Mouse (Mus musculus) midbrain, embryonic 13.5 days (tissue): Measurements from ENCODE around the gene Plcd3. TPM values are rescaled to one million over a fixed set of nuclear protein-coding genes. Genes with fewer than 3 reads are reported as not detected.

Experiments used
- ATAC-seq: fragments of 200-750 bp; cut with Nextera tagmentation; 2 replicates; pipeline ENCODE4 v1.8.0; 2017; ENCODE audit warnings: mild to moderate bottlenecking, moderate TSS enrichment, moderate library complexity
- H3K27ac ChIP-seq: fragments of 300-500 bp; sonication (generic); 2 replicates; pipeline ENCODE4 v1.5.1; 2015; ENCODE audit warnings: inconsistent platforms, mild to moderate bottlenecking, moderate library complexity
- H3K27me3 ChIP-seq: fragments of 300-500 bp; sonication (generic); 2 replicates; pipeline ENCODE4 v1.6.1; 2015; ENCODE audit warnings: mild to moderate bottlenecking, inconsistent platforms
- H3K36me3 ChIP-seq: fragments of 300-500 bp; sonication (generic); 2 replicates; pipeline ENCODE4 v1.6.1; 2015; ENCODE audit warnings: mild to moderate bottlenecking, inconsistent platforms
- H3K4me1 ChIP-seq: fragments of 300-500 bp; sonication (generic); replicated peaks from 2 replicates; pipeline ENCODE4 v1.6.1; 2015; ENCODE audit warnings: inconsistent platforms
- H3K4me2 ChIP-seq: fragments of 300-500 bp; sonication (generic); replicated peaks from 2 replicates; pipeline ENCODE4 v1.6.1; 2015; ENCODE audit warnings: moderate library complexity, mild to moderate bottlenecking, inconsistent platforms
- H3K4me3 ChIP-seq: fragments of 300-500 bp; sonication (generic); replicated peaks from 2 replicates; pipeline ENCODE4 v1.5.1; 2015; ENCODE audit warnings: mild to moderate bottlenecking, inconsistent platforms
- H3K9ac ChIP-seq: fragments of 300-500 bp; sonication (generic); replicated peaks from 2 replicates; pipeline ENCODE4 v1.6.1; 2015; ENCODE audit warnings: mild to moderate bottlenecking, inconsistent platforms
- H3K9me3 ChIP-seq: fragments of 300-500 bp; sonication (generic); 2 replicates; pipeline ENCODE4 v1.6.1; 2016; ENCODE audit warnings: mild to moderate bottlenecking, inconsistent platforms
- WGBS: fragments of 180-500 bp; shearing (Covaris S2); methylation state at CpG from one replicate; pipeline ENCODE4 v1.1.7; 2015; 5-methylcytosine and 5-hydroxymethylcytosine counted together
- polyA plus RNA-seq: library from polyadenylated mRNA; unstranded; fragments of >200 nt; fragmentation: Nextera tagmentation; extraction: Ambion mirVana; gene quantifications from 2 replicates; pipeline ENCODE4 v1.2.1, GENCODE M21; 2015

Gene Plcd3
- polyA plus RNA-seq, 1 experiment from 2014 or later, result 1.1 TPM

DNA sequence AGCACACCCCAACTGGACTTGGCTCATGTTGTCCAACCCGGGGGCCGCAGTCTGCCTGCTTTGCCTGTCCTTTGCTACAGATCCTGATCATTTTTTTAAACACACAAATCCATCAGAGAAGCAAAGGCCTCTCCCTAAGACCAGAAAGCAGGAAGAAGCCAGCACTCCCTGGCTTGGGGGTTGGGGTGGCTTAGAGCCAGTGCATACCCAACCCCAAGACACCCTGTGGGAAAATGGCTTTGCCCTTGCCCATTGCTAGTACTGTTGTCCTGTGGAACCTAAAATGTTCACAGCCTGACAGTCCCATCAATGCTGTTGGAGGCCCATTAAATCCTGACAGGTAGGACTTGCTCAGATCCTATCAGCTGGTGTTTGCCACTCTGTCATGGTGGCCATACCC lies 31.7 kb downstream of the Plcd3 start:
- Histone ChIP-seq H3K9me3 (no peaks in the 10 kb centered on the region), H3K36me3 (peaks cover 59% of the 10 kb centered on the region), H3K27me3 (no peaks in the 10 kb centered on the region), H3K4me2 (no peak overlapping the region), H3K4me3 (no peak overlapping the region), H3K4me1 (peaks cover 10% of the 10 kb centered on the region), H3K27ac (no peak overlapping the region), H3K9ac (no peak overlapping the region)
- 100% methylated on average over 2 of the region's 2 CpGs for WGBS
- ATAC-seq, result no peak

DNA sequence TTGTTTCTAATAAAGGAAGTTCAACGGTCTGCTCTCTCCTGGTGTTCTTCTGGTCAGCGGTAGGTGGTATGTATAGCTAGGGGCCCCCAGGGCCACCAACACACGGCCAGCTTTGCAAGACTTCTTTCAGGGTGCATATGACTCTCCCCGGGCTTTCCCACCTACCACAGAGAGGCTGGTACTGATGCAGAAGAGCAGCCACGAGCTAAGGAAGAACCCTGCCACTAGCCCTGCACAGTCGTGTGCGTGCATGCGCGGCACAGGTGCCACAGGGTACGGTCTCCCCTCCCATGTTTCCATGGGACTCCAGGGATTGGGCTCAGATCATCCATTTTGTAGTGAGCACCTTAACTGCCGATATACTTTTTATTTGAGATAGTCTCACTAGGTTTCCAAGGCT lies 32.6 kb downstream of the Plcd3 start:
- H3K9me3 ChIP-seq, result no peaks in the 10 kb centered on the region
- 93% methylated on average over 11 of the region's 11 CpGs for WGBS
- H3K27me3 ChIP-seq, result no peaks in the 10 kb centered on the region
- no peak overlapping the region for H3K4me2 ChIP-seq
- no peak overlapping the region for H3K4me3 ChIP-seq
- 0 out of 2 replicates have a peak, but pooled peaks cover 4% of the 10 kb centered on the region for H3K4me1 ChIP-seq
- no peak overlapping the region for H3K9ac ChIP-seq
- no peak for ATAC-seq
- H3K36me3 ChIP-seq, result peaks cover 68% of the 10 kb centered on the region
- no peak overlapping the region for H3K27ac ChIP-seq

DNA sequence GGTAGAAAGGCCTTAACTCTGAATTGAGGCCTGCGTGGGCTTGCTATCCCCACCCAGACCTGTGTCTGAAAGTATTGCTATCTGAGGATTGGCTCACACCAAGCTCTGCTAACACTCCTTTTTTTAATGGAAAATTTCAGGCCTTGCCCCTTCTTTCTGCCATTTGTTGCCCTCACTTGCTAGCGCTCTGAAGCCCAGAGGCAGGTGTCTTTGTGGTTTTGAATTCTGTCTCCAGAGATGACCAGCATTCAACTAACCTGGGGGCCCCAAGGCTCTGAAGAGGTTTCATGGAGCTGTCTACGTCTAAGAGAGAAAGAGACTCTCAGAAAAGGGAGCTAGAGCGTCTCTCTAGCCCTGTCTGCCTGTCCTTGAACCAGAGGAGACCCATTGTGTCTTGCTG lies 33.2 kb downstream of the Plcd3 start:
- Histone ChIP-seq H3K4me2 (no peak overlapping the region), H3K27me3 (no peaks in the 10 kb centered on the region), H3K4me3 (no peak overlapping the region), H3K4me1 (no peaks in the 10 kb centered on the region), H3K9ac (no peak overlapping the region), H3K9me3 (no peaks in the 10 kb centered on the region), H3K36me3 (peaks cover 74% of the 10 kb centered on the region), H3K27ac (no peak overlapping the region)
- no peak for ATAC-seq
- WGBS, result 96% methylated on average over 4 of the region's 4 CpGs

DNA sequence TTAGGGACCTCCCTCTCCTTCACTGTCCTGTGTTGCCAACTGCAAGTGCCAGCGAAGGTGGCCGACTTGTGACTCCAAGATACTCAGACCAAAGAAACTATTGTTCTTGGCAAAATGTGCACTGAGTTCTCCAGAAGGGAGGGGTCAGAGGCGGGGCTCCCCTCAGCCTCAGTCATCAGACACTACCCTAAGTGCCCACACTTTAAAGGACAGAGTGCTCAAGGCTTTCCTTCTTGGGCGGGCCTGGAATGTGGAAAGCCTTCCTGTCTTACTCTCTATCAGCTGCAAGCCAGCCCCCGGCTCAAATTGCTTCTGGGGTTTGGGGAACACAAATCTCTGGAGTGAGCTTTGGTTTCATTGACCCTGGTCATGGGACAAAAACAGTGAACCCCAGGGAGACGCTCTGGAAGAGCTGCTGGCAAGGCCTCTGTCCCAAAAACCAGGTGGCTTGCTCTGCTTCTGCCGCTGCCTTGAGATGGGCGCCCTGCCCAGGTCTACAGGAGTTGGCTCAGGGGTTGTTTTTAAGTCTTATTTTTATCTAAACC lies 33.9 kb downstream of the Plcd3 start:
- H3K4me3 ChIP-seq, result no peak overlapping the region
- H3K36me3 ChIP-seq, result peaks cover 79% of the 10 kb centered on the region
- no peaks in the 10 kb centered on the region for H3K9me3 ChIP-seq
- whole genome bisulfite sequencing, result 90% methylated on average over 8 of the region's 8 CpGs
- no peak for ATAC-seq
- H3K9ac ChIP-seq, result no peak overlapping the region
- no peak overlapping the region for H3K27ac ChIP-seq
- no peak overlapping the region for H3K4me2 ChIP-seq
- no peaks in the 10 kb centered on the region for H3K4me1 ChIP-seq
- H3K27me3 ChIP-seq, result no peaks in the 10 kb centered on the region

DNA sequence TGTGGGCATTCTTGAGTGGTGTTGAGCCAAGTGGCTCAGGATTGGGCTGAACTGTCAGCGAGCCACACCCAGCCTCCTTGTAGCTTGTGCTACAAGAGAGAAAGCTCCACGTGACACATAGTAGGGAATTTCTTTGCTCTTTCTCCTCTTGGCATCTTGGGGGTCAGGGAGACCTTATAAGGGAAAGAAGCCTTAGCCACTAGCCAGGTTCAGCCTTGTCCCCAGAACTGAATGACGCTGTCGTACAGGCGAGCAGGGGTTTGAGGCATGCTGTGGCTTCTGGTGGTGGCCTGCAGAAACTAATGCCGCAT lies 34.5 kb downstream of the Plcd3 start:
- H3K4me3 ChIP-seq, result no peak overlapping the region
- no peak overlapping the region for H3K9ac ChIP-seq
- peaks cover 83% of the 10 kb centered on the region for H3K36me3 ChIP-seq
- H3K9me3 ChIP-seq, result no peaks in the 10 kb centered on the region
- ATAC-seq, result no peak
- 96% methylated on average over 6 of the region's 6 CpGs for WGBS
- H3K4me2 ChIP-seq, result no peak overlapping the region
- H3K4me1 ChIP-seq, result no peaks in the 10 kb centered on the region
- H3K27ac ChIP-seq, result no peak overlapping the region
- no peaks in the 10 kb centered on the region for H3K27me3 ChIP-seq

DNA sequence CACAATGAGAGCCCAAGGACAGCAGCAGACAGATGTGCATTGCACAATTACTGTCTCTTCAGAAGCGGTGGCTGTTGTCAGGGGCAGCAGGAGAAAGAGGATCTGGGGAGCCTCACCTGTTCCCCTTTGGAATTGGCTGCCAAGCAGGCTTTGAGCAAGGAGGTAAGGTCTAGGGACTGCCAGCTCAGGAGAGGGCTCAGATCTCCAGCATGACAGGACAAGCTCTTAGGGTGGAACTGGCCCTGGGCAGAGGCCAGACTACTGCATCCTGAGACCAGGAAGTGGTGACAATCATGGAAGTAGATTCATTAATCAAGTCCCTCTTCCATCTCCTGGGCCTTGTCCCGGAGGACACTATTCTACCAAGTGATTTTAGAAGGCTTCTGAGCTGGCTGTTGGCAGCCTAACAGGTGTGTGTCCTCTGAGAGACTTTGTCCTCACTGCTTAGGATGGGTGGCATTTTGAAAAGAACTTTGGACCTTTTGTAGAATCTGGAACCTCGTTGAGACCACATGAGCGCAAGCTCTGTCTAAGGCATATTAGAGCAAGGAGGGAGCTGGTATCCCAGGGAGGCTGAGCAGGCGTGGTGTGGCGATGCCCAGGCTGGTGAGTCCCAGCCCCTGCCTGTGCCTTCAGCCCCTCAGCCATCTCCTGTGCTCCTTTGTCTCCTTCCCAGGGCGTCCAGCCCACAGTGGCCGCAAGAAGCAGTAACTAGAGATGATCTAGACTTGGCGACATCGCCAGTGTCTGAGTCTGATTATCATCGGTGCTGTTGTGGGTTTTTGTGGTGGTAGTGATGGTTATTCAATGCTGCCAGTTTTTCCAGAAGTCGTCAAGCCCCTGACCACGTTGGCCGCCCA lies 35.0 kb downstream of the Plcd3 start:
- 96% methylated on average over 14 of the region's 14 CpGs for WGBS

DNA sequence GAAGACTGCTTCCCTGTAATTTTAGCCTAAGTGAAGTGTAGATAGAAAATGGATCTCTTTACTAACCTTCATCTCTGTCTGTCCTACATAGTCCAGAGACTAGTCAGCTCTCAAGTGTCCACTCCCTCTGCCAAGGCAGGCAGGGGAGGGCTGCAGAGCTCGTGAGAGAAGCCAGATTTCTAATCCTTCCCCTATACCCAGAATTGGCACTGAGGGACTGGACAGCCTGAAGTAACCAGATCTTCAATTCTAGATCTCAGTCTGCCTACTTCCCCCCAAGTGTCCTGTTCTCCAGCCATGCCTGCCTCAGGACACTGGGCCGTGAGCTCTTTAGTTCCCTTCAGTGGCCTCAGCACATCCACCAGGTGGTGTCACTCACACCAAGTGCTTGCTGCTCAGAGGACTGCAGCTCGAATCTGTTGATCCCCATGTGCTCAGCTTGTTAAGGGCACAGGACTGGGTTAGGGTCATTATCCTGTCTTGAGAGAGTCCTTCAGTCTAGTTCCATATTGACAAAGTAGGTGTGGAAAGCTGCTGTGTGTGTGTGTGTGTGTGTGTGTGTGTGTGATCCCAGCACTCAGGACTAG lies 42.9 kb downstream of the Plcd3 start:
- no peaks in the 10 kb centered on the region for H3K9me3 ChIP-seq
- H3K4me1 ChIP-seq, result 0 out of 2 replicates have a peak, but pooled peaks cover 3% of the 10 kb centered on the region
- H3K4me3 ChIP-seq, result no peak overlapping the region
- H3K36me3 ChIP-seq, result peaks cover 80% of the 10 kb centered on the region
- no peak overlapping the region for H3K4me2 ChIP-seq
- no peak for ATAC-seq
- WGBS, result 85% methylated on average over 3 of the region's 3 CpGs
- H3K27ac ChIP-seq, result no peak overlapping the region
- no peak overlapping the region for H3K9ac ChIP-seq
- no peaks in the 10 kb centered on the region for H3K27me3 ChIP-seq

More for the DNA sequence above, 35.0 kb downstream of the Plcd3 start:
- Histone ChIP-seq H3K4me1 (no peaks in the 10 kb centered on the region), H3K27ac (no peak overlapping the region), H3K36me3 (peaks cover 89% of the 10 kb centered on the region), H3K9me3 (no peaks in the 10 kb centered on the region), H3K4me2 (no peak overlapping the region), H3K4me3 (no peak overlapping the region), H3K9ac (no peak overlapping the region), H3K27me3 (no peaks in the 10 kb centered on the region)
- ATAC-seq, result no peak

DNA sequence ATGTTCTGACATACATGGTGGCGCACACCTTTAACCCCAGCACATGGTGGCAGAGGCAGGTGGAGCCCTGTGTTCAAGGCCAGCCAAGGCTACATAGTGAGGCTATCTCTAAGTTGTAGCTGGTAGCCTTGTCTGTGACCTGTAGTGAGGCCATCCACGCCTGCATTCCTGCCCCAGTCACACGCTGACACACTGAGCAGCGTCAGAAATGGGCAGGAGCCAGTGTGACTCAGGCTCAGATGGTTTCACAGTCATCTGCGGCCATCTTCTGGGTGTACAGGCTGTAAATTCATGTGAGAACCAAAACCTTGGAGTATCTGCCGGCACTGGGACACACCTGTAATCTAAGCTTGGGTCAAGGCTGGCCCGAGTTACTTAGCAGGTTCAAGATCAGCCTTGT lies 44.8 kb downstream of the Plcd3 start:
- no peak overlapping the region for H3K9ac ChIP-seq
- H3K27me3 ChIP-seq, result no peaks in the 10 kb centered on the region
- H3K36me3 ChIP-seq, result peaks cover 83% of the 10 kb centered on the region
- H3K27ac ChIP-seq, result no peak overlapping the region
- WGBS, result 93% methylated on average over 7 of the region's 7 CpGs
- H3K4me2 ChIP-seq, result no peak overlapping the region
- H3K9me3 ChIP-seq, result no peaks in the 10 kb centered on the region
- H3K4me3 ChIP-seq, result no peak overlapping the region
- no peak for ATAC-seq
- H3K4me1 ChIP-seq, result 0 out of 2 replicates have a peak, but pooled peaks cover 3% of the 10 kb centered on the region

DNA sequence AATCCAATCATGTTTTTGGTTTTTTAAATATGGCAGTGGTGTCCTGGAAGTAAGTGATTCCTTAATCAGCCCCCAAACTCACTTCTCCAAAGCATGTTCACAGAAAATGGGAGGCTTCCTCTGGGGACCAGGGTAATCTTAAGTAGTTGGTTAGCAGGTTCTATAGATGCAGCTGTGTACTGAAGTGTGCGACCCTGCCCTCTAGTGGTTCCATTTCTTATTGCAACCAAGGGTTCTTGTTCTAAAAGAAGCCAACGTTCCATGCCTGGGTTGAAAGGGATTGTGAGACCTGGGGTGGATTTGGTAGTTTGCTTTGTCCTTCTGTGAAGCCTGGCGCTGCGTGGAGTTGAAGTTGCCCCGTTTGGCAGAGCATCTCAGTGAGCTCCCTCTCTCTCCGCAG lies 46.7 kb downstream of the Plcd3 start:
- Histone ChIP-seq H3K27ac (no peak overlapping the region), H3K9ac (no peak overlapping the region), H3K27me3 (no peaks in the 10 kb centered on the region), H3K4me3 (no peak overlapping the region), H3K36me3 (peaks cover 83% of the 10 kb centered on the region), H3K4me2 (no peak overlapping the region), H3K9me3 (no peaks in the 10 kb centered on the region), H3K4me1 (0 out of 2 replicates have a peak, but pooled peaks cover 3% of the 10 kb centered on the region)
- no peak for ATAC-seq
- WGBS, result 46% methylated on average over 6 of the region's 6 CpGs

DNA sequence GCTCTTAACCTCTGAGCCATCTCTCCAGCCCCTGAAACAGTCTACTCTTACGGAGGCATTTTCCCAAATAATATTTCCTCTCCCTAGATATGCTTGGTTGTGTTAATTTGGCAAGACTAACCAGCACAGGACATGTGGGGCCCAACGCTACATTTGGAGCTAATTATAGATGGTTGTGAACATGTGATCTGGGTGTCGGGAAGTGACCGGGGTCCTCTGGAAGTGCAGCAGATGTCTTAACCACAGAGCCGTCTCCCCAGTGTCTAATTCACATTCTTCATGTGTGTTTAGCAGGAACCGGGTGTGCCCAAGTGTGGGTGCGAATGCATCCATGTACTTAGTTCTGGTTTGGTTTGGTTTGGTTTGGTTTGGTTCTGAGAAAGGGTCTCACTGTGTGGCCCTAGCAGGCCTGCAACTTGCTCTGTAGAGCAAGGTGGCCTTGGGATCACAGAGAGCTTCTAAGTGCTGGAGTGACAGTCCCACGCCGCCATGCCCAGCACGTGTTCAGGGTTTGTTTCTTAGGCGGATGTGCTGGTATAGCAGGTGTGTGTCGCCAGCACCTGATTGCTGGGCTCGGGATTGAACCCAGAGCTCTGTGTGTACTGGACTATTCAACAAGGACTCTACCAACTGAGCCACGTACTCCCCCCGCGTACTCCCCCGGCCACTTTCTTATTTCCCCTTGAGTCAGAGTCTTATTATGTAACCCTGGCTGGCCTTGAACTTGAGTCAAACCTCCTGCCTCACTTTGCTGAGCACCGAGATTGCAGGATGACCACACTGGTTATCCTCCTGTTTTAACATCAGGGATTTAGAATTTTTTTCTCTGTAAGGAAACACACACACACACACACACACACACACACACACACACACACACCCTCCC lies 48.0 kb downstream of the Plcd3 start:
- no peaks in the 10 kb centered on the region for H3K27me3 ChIP-seq
- 93% methylated on average over 18 of the region's 18 CpGs for WGBS
- no peak for ATAC-seq
- H3K36me3 ChIP-seq, result peaks cover 72% of the 10 kb centered on the region
- H3K4me1 ChIP-seq, result 0 out of 2 replicates have a peak, but pooled peaks cover 3% of the 10 kb centered on the region
- no peak overlapping the region for H3K4me2 ChIP-seq
- no peak overlapping the region for H3K4me3 ChIP-seq
- no peak overlapping the region for H3K27ac ChIP-seq
- no peak overlapping the region for H3K9ac ChIP-seq
- no peaks in the 10 kb centered on the region for H3K9me3 ChIP-seq

DNA sequence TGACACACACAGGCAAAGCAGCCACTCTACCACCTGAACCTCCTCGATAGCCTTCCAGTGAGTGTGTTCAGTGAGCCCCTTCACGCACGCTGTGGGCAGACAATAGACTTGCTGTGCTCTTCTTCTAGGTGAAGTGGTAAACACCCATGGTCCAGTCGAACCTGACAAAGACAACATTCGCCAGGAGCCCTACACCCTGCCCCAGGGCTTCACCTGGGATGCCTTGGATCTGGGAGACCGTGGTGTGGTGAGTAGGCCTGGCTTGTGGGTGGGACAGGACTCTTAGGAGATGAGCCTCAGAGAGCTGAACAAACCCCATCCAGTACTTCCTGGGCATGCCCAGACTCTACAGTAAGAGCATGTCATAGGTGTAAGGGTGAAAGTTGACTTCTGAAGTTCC lies 49.4 kb downstream of the Plcd3 start:
- 92% methylated on average over 6 of the region's 6 CpGs for WGBS
- no peak overlapping the region for H3K27ac ChIP-seq
- ATAC-seq, result no peak
- peaks cover 64% of the 10 kb centered on the region for H3K36me3 ChIP-seq
- H3K27me3 ChIP-seq, result no peaks in the 10 kb centered on the region
- no peak overlapping the region for H3K4me2 ChIP-seq
- H3K9ac ChIP-seq, result no peak overlapping the region
- no peaks in the 10 kb centered on the region for H3K4me1 ChIP-seq
- H3K9me3 ChIP-seq, result no peaks in the 10 kb centered on the region
- H3K4me3 ChIP-seq, result no peak overlapping the region

DNA sequence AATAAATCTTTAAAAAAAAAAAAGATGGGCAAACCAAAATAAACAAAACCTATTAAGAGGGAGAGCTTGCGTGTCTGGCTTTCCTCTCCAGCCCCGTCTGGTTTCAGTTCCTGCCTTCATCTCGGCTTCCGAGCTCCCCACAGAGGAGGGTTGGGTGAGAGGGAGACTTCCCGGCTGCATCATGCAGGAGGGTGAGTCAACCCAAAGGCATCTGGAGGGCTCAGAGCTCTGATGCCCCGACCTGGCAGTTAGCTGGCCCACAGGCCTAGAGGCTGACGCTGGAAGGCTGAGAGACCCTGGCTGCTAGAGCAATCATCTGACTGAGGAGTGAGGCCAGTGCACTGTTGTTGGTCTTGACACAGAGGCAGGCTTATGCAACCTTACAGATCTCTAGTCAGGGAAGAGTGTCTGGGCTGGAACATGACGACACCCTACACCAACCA lies 50.2 kb downstream of the Plcd3 start:
- H3K9ac ChIP-seq, result no peak overlapping the region
- ATAC-seq, result no peak

More for the DNA sequence above, 50.2 kb downstream of the Plcd3 start:
- Histone ChIP-seq H3K9me3 (no peaks in the 10 kb centered on the region), H3K4me1 (no peaks in the 10 kb centered on the region), H3K36me3 (peaks cover 62% of the 10 kb centered on the region), H3K27me3 (no peaks in the 10 kb centered on the region), H3K27ac (no peak overlapping the region), H3K4me3 (no peak overlapping the region), H3K4me2 (no peak overlapping the region)
- WGBS, result 91% methylated on average over 8 of the region's 8 CpGs
